Mouse (Mus musculus) hindbrain, embryonic 15.5 days (tissue): ENCODE measurements at regions not wholly inside any gene's neighbourhood (a gene's known extent, or its start where the extent isn't known, plus 50 kb on each side); places are given as distances from the start of the nearest gene placed in this dataset.

ENCODE experiments used
- ATAC-seq: fragments of 200-750 bp; cut with Nextera tagmentation; 2 replicates; pipeline ENCODE4 v1.8.0; 2017; ENCODE audit warnings: low read depth, moderate number of reproducible peaks, moderate TSS enrichment; ENCODE audit not compliant: low FRiP score
- H3K27ac ChIP-seq: fragments of 300-500 bp; sonication (generic); replicated peaks from 2 replicates; pipeline ENCODE4 v1.5.1; 2015; ENCODE audit warnings: mild to moderate bottlenecking, inconsistent platforms
- H3K27me3 ChIP-seq: fragments of 300-500 bp; sonication (generic); 2 replicates; pipeline ENCODE4 v1.6.1; 2015; ENCODE audit warnings: control low read depth, inconsistent platforms
- H3K36me3 ChIP-seq: fragments of 300-500 bp; sonication (generic); 2 replicates; pipeline ENCODE4 v1.6.1; 2015; ENCODE audit warnings: control low read depth, inconsistent platforms
- H3K4me1 ChIP-seq: fragments of 300-500 bp; sonication (generic); replicated peaks from 2 replicates; pipeline ENCODE4 v1.6.1; 2015; ENCODE audit warnings: control low read depth, inconsistent platforms
- H3K4me2 ChIP-seq: fragments of 300-500 bp; sonication (generic); 2 replicates; pipeline ENCODE4 v1.6.1; 2015; ENCODE audit warnings: moderate library complexity, mild to moderate bottlenecking, inconsistent platforms
- H3K4me3 ChIP-seq: fragments of 300-500 bp; sonication (generic); 2 replicates; pipeline ENCODE4 v1.5.1; 2015; ENCODE audit warnings: mild to moderate bottlenecking, inconsistent platforms
- H3K9ac ChIP-seq: fragments of 300-500 bp; sonication (generic); 2 replicates; pipeline ENCODE4 v1.6.1; 2015; ENCODE audit warnings: inconsistent platforms
- H3K9me3 ChIP-seq: fragments of 300-500 bp; sonication (generic); 2 replicates; pipeline ENCODE4 v1.6.1; 2016; ENCODE audit warnings: control low read depth, inconsistent platforms
- WGBS: fragments of 180-500 bp; shearing (Covaris S2); methylation state at CpG from one replicate; pipeline ENCODE4 v1.1.7; 2015; 5-methylcytosine and 5-hydroxymethylcytosine counted together

GRCm38 (mm10) chr8:117880279-117880975 is 78.7 kb upstream of the Mphosph6 start:
- H3K9ac ChIP-seq = no peak overlapping the region
- 64% methylated on average over 13 of the region's 13 CpGs for WGBS
- no peak for ATAC-seq

GRCm38 (mm10) chr8:117873611-117874010 is 71.9 kb upstream of the Mphosph6 start:
- 82% methylated on average over 4 of the region's 4 CpGs for WGBS
- Histone ChIP-seq H3K4me1 (no peaks in the 10 kb centered on the region), H3K4me2 (no peak overlapping the region), H3K27me3 (no peaks in the 10 kb centered on the region), H3K36me3 (no peaks in the 10 kb centered on the region), H3K9me3 (no peaks in the 10 kb centered on the region), H3K4me3 (no peak overlapping the region), H3K27ac (no peak overlapping the region), H3K9ac (no peak overlapping the region)
- ATAC-seq = no peak

More at GRCm38 (mm10) chr8:117880279-117880975, 78.7 kb upstream of the Mphosph6 start:
- H3K9me3 ChIP-seq = no peaks in the 10 kb centered on the region
- H3K27me3 ChIP-seq = no peaks in the 10 kb centered on the region
- no peak overlapping the region for H3K4me2 ChIP-seq
- H3K36me3 ChIP-seq = no peaks in the 10 kb centered on the region
- no peaks in the 10 kb centered on the region for H3K4me1 ChIP-seq
- no peak overlapping the region for H3K27ac ChIP-seq
- H3K4me3 ChIP-seq = no peak overlapping the region

DNA sequence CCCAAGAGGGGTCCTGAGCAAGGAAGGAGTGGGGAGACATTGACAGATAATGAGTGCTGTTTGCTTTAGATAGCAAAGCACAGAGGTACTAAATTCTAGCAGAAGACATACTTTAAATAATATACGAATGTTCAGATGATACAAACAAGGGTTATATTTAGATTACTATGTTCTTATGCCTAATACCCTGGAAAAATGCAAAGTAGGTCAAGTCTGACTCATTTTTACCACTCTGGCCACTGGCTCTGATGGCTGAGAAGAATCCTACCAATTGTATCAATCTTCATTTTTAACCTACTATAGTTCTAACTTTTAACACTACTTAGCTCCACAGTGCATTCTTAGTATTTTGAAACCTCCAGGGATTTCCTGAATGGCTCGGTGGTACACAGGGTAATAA is 65.4 kb upstream of the Mphosph6 start:
- no peaks in the 10 kb centered on the region for H3K9me3 ChIP-seq
- H3K4me2 ChIP-seq = no peak overlapping the region
- H3K4me1 ChIP-seq = 0 out of 2 replicates have a peak, but pooled peaks cover 6% of the 10 kb centered on the region
- H3K27me3 ChIP-seq = no peaks in the 10 kb centered on the region
- WGBS = 88% methylated on average over 2 of the region's 2 CpGs
- H3K9ac ChIP-seq = no peak overlapping the region
- H3K27ac ChIP-seq = no peak overlapping the region
- no peaks in the 10 kb centered on the region for H3K36me3 ChIP-seq
- H3K4me3 ChIP-seq = no peak overlapping the region
- no peak for ATAC-seq

- no peaks in the 10 kb centered on the region for H3K27me3 ChIP-seq
- H3K9ac ChIP-seq = no peak overlapping the region
- H3K4me1 ChIP-seq = peaks cover 8% of the 10 kb centered on the region
- no peak for ATAC-seq
- H3K36me3 ChIP-seq = no peaks in the 10 kb centered on the region
- no peaks in the 10 kb centered on the region for H3K9me3 ChIP-seq
- no peak overlapping the region for H3K4me2 ChIP-seq
- 19% methylated on average over 6 of the region's 6 CpGs for WGBS
- no peak overlapping the region for H3K4me3 ChIP-seq
- H3K27ac ChIP-seq = no peak overlapping the region
These were observed 63.3 kb upstream of the Mphosph6 start for GRCm38 (mm10) chr8:117865014-117865413.

DNA sequence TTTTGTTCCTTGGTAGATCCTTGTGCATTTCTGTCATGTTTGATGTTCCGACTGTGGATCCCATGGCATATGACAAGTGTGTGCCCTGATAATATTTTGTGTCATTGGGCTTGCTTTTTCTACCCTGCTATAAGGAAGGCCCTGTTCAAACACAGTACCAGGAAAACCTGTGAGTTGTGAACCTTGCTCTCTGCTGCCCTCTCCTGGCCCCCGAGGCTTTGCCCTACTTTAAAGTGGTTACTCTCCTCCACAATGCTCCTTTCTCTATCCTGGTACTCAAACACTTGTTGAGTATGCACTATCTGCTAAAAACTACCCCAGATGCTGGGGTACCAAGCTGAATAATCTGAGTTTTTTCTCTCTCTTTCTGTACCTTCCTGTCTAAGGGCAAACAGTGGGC is 62.1 kb upstream of the Mphosph6 start:
- 40% methylated on average over 2 of the region's 2 CpGs for WGBS
- Histone ChIP-seq H3K4me2 (no peak overlapping the region), H3K27me3 (no peaks in the 10 kb centered on the region), H3K9me3 (no peaks in the 10 kb centered on the region), H3K9ac (no peak overlapping the region), H3K36me3 (no peaks in the 10 kb centered on the region), H3K27ac (no peak overlapping the region), H3K4me3 (no peak overlapping the region), H3K4me1 (peaks cover 13% of the 10 kb centered on the region)
- ATAC-seq = no peak

DNA sequence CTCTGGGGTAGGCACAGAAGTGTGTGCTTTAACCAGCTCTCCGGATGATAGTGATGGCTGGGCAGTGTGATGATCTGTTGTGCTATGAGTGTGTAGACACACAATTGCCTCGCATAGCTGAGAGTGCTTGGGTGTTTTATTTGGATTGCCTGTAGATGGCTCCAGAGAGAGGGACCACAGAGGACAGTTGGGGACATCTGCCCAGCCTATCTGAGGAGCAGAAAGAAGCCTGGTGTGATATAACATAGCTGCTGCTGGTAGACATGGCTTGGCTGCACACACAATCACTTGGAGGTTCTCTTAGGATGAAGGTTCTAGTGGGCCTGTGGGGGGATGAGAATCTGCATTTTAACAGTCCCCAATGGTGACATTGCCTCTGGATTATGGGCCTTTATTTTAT is 60.6 kb upstream of the Mphosph6 start:
- no peak for ATAC-seq
- WGBS = 77% methylated on average over 2 of the region's 2 CpGs
- Histone ChIP-seq H3K9ac (no peak overlapping the region), H3K36me3 (no peaks in the 10 kb centered on the region), H3K9me3 (no peaks in the 10 kb centered on the region), H3K4me2 (no peak overlapping the region), H3K27me3 (no peaks in the 10 kb centered on the region), H3K4me1 (peaks cover 13% of the 10 kb centered on the region), H3K27ac (no peak overlapping the region), H3K4me3 (no peak overlapping the region)

DNA sequence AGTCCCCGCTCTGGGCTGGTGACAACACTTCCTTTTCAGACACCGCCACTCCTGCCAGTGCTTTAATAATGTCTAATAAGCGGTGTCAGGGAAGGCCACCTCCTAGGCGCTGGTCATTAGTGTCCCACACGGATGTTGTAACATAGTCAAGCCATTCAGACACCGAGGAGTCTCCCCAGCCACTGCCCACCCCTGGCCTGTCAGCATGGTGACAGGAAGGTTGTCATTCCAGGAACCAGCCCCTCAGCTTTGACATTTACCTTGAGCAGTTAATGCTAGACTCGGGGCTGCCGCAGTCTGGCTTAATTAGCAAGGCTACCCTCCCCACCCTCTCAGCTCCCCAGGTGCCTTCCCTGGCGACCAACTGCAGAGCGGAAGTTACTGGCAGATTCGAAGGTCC is 58.0 kb upstream of the Mphosph6 start:
- peak overlapping the region; percentile 23 for H3K4me2 ChIP-seq
- 8% methylated on average over 11 of the region's 11 CpGs for WGBS
- no peaks in the 10 kb centered on the region for H3K36me3 ChIP-seq

DNA sequence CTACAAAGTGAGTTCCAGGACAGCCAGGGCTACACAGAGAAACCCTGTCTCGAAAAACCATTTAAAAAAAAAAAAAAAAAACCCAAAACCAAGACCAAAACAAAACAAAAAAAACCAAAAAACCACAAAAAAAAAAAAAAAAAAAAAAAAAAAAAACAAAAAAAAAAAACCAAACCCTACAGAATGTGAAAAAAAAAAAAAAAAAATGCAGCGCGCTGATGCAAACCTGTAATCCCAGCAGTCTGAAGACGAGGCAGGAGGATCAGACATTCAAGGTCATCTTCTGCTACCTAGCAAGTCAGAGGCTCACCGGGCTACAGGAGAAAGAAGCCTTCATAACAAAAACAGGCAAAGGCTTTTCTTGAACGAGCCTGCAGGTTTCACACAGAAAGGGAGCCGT is 57.4 kb upstream of the Mphosph6 start:
- Histone ChIP-seq H3K9ac (no peak overlapping the region), H3K4me3 (no peak overlapping the region), H3K9me3 (no peaks in the 10 kb centered on the region), H3K4me1 (peaks cover 7% of the 10 kb centered on the region), H3K27ac (no peak overlapping the region), H3K36me3 (no peaks in the 10 kb centered on the region), H3K27me3 (no peaks in the 10 kb centered on the region), H3K4me2 (no peak overlapping the region)
- no peak for ATAC-seq
- 59% methylated on average over 7 of the region's 7 CpGs for WGBS

More for the DNA sequence above, 58.0 kb upstream of the Mphosph6 start:
- no peak overlapping the region for H3K27ac ChIP-seq
- peaks cover 7% of the 10 kb centered on the region for H3K4me1 ChIP-seq
- no peak overlapping the region for H3K4me3 ChIP-seq
- no peak for ATAC-seq
- no peaks in the 10 kb centered on the region for H3K9me3 ChIP-seq
- H3K9ac ChIP-seq = no peak overlapping the region
- no peaks in the 10 kb centered on the region for H3K27me3 ChIP-seq

DNA sequence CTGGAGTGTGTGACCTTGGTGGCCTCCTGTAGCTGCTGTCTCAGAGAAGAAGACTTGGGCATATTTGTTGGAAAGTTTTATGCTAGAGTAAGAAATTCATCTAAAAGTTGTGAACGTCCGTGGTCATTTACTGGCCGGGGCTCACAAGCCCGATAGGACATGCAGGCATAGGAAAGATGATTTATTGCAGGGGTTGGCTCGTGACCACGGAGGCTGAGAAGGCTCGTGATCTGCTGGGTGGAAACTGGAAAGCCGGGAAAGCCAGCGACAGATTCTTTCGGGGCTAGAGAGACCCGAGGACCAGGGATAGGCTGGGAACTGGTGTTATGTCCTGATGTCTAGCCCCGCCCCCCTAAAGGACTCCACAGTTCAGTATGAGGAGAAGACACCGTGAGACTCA is 54.4 kb upstream of the Mphosph6 start:
- Histone ChIP-seq H3K4me3 (no peak overlapping the region), H3K4me1 (peaks cover 7% of the 10 kb centered on the region), H3K36me3 (no peaks in the 10 kb centered on the region), H3K9ac (no peak overlapping the region), H3K9me3 (no peaks in the 10 kb centered on the region), H3K4me2 (no peak overlapping the region), H3K27me3 (no peaks in the 10 kb centered on the region), H3K27ac (no peak overlapping the region)
- WGBS = 90% methylated on average over 13 of the region's 13 CpGs
- no peak for ATAC-seq

GRCm38 (mm10) chr8:117854942-117855491 is 53.3 kb upstream of the Mphosph6 start:
- Histone ChIP-seq H3K36me3 (no peaks in the 10 kb centered on the region), H3K27me3 (no peaks in the 10 kb centered on the region), H3K9ac (no peak overlapping the region), H3K9me3 (no peaks in the 10 kb centered on the region), H3K4me3 (no peak overlapping the region), H3K4me2 (no peak overlapping the region), H3K27ac (no peak overlapping the region), H3K4me1 (peaks cover 5% of the 10 kb centered on the region)
- ATAC-seq = no peak
- 82% methylated on average over 7 of the region's 7 CpGs for WGBS

DNA sequence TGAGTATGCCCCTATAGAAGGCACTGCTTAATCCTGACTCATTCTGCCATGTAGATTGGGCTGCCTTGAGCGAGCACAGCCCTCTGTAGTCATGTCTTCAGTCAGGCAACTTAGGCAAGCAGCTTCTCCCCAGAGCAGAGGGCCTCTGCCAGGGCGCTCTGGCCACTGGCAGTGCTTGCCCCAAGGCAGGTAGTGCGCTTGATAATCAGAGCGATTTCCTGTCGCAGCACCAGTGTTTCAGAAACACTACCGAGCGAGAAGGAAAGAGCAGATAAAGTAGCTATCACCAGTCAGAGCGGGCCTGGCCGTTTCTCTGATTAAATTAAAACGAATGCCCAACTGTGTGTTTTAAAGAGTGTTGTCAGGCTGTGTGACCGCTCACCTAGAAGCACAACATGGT is 52.6 kb upstream of the Mphosph6 start:
- H3K9ac ChIP-seq = no peak overlapping the region
- H3K4me1 ChIP-seq = no peaks in the 10 kb centered on the region
- 90% methylated on average over 11 of the region's 11 CpGs for WGBS
- H3K27me3 ChIP-seq = no peaks in the 10 kb centered on the region
- H3K36me3 ChIP-seq = no peaks in the 10 kb centered on the region
- H3K27ac ChIP-seq = no peak overlapping the region
- H3K4me2 ChIP-seq = no peak overlapping the region
- no peak overlapping the region for H3K4me3 ChIP-seq
- no peak for ATAC-seq
- no peaks in the 10 kb centered on the region for H3K9me3 ChIP-seq

DNA sequence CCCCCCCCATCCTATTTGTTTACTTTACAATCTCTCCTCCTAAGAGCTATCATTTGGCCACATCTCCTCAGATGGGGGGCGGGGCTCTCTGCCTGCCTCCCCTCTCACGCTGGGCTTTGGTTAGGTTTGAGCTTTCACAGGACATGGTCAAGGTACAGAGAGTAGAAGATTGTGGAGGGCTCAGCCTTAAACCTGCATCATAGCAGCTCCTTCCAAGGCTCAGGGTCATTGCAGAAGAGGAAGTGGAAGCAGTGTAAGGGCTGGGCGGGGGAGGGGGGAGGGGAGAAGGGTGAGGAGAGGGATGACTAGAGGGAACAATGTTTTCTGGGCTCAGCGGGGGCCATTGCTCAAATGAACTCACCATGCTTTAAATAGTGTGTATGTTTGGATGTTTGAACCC is 51.7 kb upstream of the Mphosph6 start:
- Histone ChIP-seq H3K9ac (no peak overlapping the region), H3K27ac (no peak overlapping the region), H3K4me3 (no peak overlapping the region), H3K36me3 (no peaks in the 10 kb centered on the region), H3K4me1 (no peaks in the 10 kb centered on the region), H3K27me3 (no peaks in the 10 kb centered on the region), H3K4me2 (no peak overlapping the region), H3K9me3 (no peaks in the 10 kb centered on the region)
- 72% methylated on average over 4 of the region's 4 CpGs for WGBS
- no peak for ATAC-seq

DNA sequence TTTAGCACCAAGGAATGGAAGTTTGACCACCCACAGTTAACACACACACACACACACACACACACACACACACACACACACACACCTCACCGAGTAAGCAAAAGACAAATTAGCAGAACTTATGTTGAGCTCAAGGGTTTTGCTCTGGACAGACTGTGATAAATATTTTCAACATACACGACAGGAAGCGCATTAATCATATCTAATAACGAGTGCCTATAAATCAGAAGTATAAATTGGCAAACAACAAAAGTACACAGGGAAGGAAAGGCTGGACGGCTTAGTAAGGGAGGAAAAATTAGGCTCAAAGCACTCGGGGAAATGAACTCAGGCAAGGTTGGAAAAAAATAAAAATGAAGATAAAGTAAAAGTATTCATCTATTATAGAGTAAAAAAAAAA is 50.8 kb upstream of the Mphosph6 start:
- Histone ChIP-seq H3K4me3 (no peak overlapping the region), H3K9me3 (no peaks in the 10 kb centered on the region), H3K4me2 (no peak overlapping the region), H3K27ac (no peak overlapping the region), H3K9ac (no peak overlapping the region), H3K36me3 (no peaks in the 10 kb centered on the region), H3K4me1 (no peaks in the 10 kb centered on the region), H3K27me3 (no peaks in the 10 kb centered on the region)
- WGBS = 80% methylated on average over 6 of the region's 6 CpGs
- no peak for ATAC-seq
